Mouse (Mus musculus): ENCODE data around the gene Fam168a. TPM values are rescaled to one million over a fixed set of nuclear protein-coding genes. Genes with fewer than 3 reads are reported as not detected.

Fam168a gene
- polyA plus RNA-seq (2015; fragmentation: Nextera tagmentation; extraction: Ambion mirVana) = 80.0 and 85.9 TPM in 2 replicates

- Histone ChIP-seq H3K4me2 (peak within 1 kb of the TSS; percentile 86), H3K4me3 (peak within 1 kb of the TSS; percentile 88), H3K36me3 (ENCODE audit: poor library complexity, severe bottlenecking) (no peaks in the 10 kb centered on the region), H3K9ac (peak within 1 kb of the TSS; percentile 98), H3K27me3 (no peaks in the 10 kb centered on the region), H3K27ac (peak within 1 kb of the TSS; percentile 100), H3K4me1 (peaks cover 17% of the 10 kb centered on the region), H3K9me3 (replicated peaks) (no peaks in the 10 kb centered on the region)
- peak; percentile 99 for ATAC-seq
- WGBS = under 1% methylated on average over 25 of the region's 37 CpGs
Observed at GRCm38 (mm10) chr7:100706143-100706841, at the start of gene Fam168a. Fam168a (plus strand) TSS chr7:100706635.

- Histone ChIP-seq H3K4me3 (no peak overlapping the region), H3K36me3 (ENCODE audit: poor library complexity, severe bottlenecking) (no peaks in the 10 kb centered on the region), H3K27ac (no peak overlapping the region), H3K4me2 (no peak overlapping the region), H3K27me3 (no peaks in the 10 kb centered on the region), H3K9ac (no peak overlapping the region), H3K4me1 (peaks cover 23% of the 10 kb centered on the region), H3K9me3 (replicated peaks) (no peaks in the 10 kb centered on the region)
- ATAC-seq = no peak
- 58% methylated on average over 5 of the region's 5 CpGs for WGBS
Observed at GRCm38 (mm10) chr7:100656739-100657138, 49.7 kb upstream of the Fam168a start.

GRCm38 (mm10) chr7:100658093-100658578 lies 48.3 kb upstream of the Fam168a start:
- 29% methylated on average over 18 of the region's 18 CpGs for WGBS
- no peak for ATAC-seq
- Histone ChIP-seq H3K27me3 (no peaks in the 10 kb centered on the region), H3K4me2 (peak overlapping the region; percentile 40), H3K4me3 (no peak overlapping the region), H3K9me3 (replicated peaks) (no peaks in the 10 kb centered on the region), H3K36me3 (ENCODE audit: poor library complexity, severe bottlenecking) (no peaks in the 10 kb centered on the region), H3K9ac (no peak overlapping the region), H3K4me1 (peaks cover 22% of the 10 kb centered on the region), H3K27ac (no peak overlapping the region)

- Histone ChIP-seq H3K4me3 (no peak overlapping the region), H3K4me2 (no peak overlapping the region), H3K9ac (no peak overlapping the region), H3K27me3 (no peaks in the 10 kb centered on the region), H3K9me3 (replicated peaks) (no peaks in the 10 kb centered on the region), H3K27ac (no peak overlapping the region), H3K36me3 (ENCODE audit: poor library complexity, severe bottlenecking) (no peaks in the 10 kb centered on the region), H3K4me1 (peaks cover 11% of the 10 kb centered on the region)
- ATAC-seq = no peak
- WGBS = 90% methylated on average over 7 of the region's 7 CpGs
Observed at GRCm38 (mm10) chr7:100661264-100661663, 45.2 kb upstream of the Fam168a start.

GRCm38 (mm10) chr7:100662231-100662630 lies 44.2 kb upstream of the Fam168a start, which contains the start of gene Plekhb1:
Plekhb1 (minus strand) TSS chr7:100662414.
- no peak for ATAC-seq
- Histone ChIP-seq H3K27ac (no peak within 1 kb of the TSS), H3K27me3 (no peaks in the 10 kb centered on the region), H3K9ac (peak within 1 kb of the TSS; percentile 43), H3K36me3 (ENCODE audit: poor library complexity, severe bottlenecking) (no peaks in the 10 kb centered on the region), H3K4me2 (peak within 1 kb of the TSS; percentile 41), H3K4me1 (peaks cover 11% of the 10 kb centered on the region), H3K9me3 (replicated peaks) (no peaks in the 10 kb centered on the region), H3K4me3 (no peak within 1 kb of the TSS)
- 51% methylated on average over 8 of the region's 8 CpGs for WGBS

GRCm38 (mm10) chr7:100663190-100663589 lies 43.2 kb upstream of the Fam168a start:
- H3K4me2 ChIP-seq = peak overlapping the region; percentile 41
- H3K4me3 ChIP-seq = no peak overlapping the region
- no peak overlapping the region for H3K27ac ChIP-seq
- no peaks in the 10 kb centered on the region for H3K36me3 ChIP-seq (ENCODE audit: poor library complexity, severe bottlenecking)
- no peaks in the 10 kb centered on the region for H3K27me3 ChIP-seq
- H3K9ac ChIP-seq = peak overlapping the region; percentile 43
- WGBS = 2% methylated on average over 13 of the region's 13 CpGs
- ATAC-seq = peak; percentile 89
- H3K9me3 ChIP-seq (replicated peaks) = no peaks in the 10 kb centered on the region
- H3K4me1 ChIP-seq = peaks cover 9% of the 10 kb centered on the region

GRCm38 (mm10) chr7:100663729-100664304 lies 42.6 kb upstream of the Fam168a start:
- 0 out of 2 replicates have a peak, but pooled peaks have one; percentile 8 for ATAC-seq
- H3K9me3 ChIP-seq (replicated peaks) = no peaks in the 10 kb centered on the region
- peak overlapping the region; percentile 43; the same call in 1 of the 2 replicates for H3K9ac ChIP-seq
- H3K4me3 ChIP-seq = no peak overlapping the region
- H3K36me3 ChIP-seq (ENCODE audit: poor library complexity, severe bottlenecking) = no peaks in the 10 kb centered on the region
- no peak overlapping the region for H3K27ac ChIP-seq
- H3K4me1 ChIP-seq = peaks cover 5% of the 10 kb centered on the region
- WGBS = 68% methylated on average over 11 of the region's 11 CpGs
- H3K4me2 ChIP-seq = peak overlapping the region; percentile 41
- H3K27me3 ChIP-seq = no peaks in the 10 kb centered on the region

- no peaks in the 10 kb centered on the region for H3K36me3 ChIP-seq (ENCODE audit: poor library complexity, severe bottlenecking)
- WGBS = 86% methylated on average over 5 of the region's 5 CpGs
- no peak overlapping the region for H3K9ac ChIP-seq
- H3K27me3 ChIP-seq = no peaks in the 10 kb centered on the region
- no peak overlapping the region for H3K4me3 ChIP-seq
- H3K4me2 ChIP-seq = no peak overlapping the region
- no peaks in the 10 kb centered on the region for H3K9me3 ChIP-seq (replicated peaks)
- H3K4me1 ChIP-seq = no peaks in the 10 kb centered on the region
- no peak overlapping the region for H3K27ac ChIP-seq
- ATAC-seq = no peak
Observed at GRCm38 (mm10) chr7:100670646-100671045, 35.8 kb upstream of the Fam168a start.

- ATAC-seq = no peak
- no peak overlapping the region for H3K27ac ChIP-seq
- H3K4me2 ChIP-seq = no peak overlapping the region
Observed at GRCm38 (mm10) chr7:100673452-100673851, 33.0 kb upstream of the Fam168a start.

GRCm38 (mm10) chr7:100674941-100675340 lies 31.5 kb upstream of the Fam168a start:
- no peak for ATAC-seq
- H3K4me1 ChIP-seq = no peaks in the 10 kb centered on the region
- H3K27me3 ChIP-seq = no peaks in the 10 kb centered on the region
- WGBS = 96% methylated on average over 2 of the region's 2 CpGs
- no peaks in the 10 kb centered on the region for H3K36me3 ChIP-seq (ENCODE audit: poor library complexity, severe bottlenecking)
- H3K4me2 ChIP-seq = no peak overlapping the region
- no peak overlapping the region for H3K9ac ChIP-seq
- no peak overlapping the region for H3K27ac ChIP-seq
- no peaks in the 10 kb centered on the region for H3K9me3 ChIP-seq (replicated peaks)
- no peak overlapping the region for H3K4me3 ChIP-seq

More at GRCm38 (mm10) chr7:100673452-100673851, 33.0 kb upstream of the Fam168a start:
- Histone ChIP-seq H3K36me3 (ENCODE audit: poor library complexity, severe bottlenecking) (no peaks in the 10 kb centered on the region), H3K9ac (no peak overlapping the region), H3K4me1 (no peaks in the 10 kb centered on the region), H3K9me3 (replicated peaks) (no peaks in the 10 kb centered on the region), H3K27me3 (no peaks in the 10 kb centered on the region), H3K4me3 (no peak overlapping the region)
- 72% methylated on average over 7 of the region's 7 CpGs for WGBS

GRCm38 (mm10) chr7:100678052-100678451 lies 28.4 kb upstream of the Fam168a start:
- Histone ChIP-seq H3K4me2 (no peak overlapping the region), H3K4me1 (peaks cover under 1% of the 10 kb centered on the region; the same call in 1 of the 2 replicates), H3K27me3 (no peaks in the 10 kb centered on the region), H3K9ac (no peak overlapping the region), H3K36me3 (ENCODE audit: poor library complexity, severe bottlenecking) (no peaks in the 10 kb centered on the region), H3K9me3 (replicated peaks) (no peaks in the 10 kb centered on the region), H3K27ac (no peak overlapping the region), H3K4me3 (no peak overlapping the region)
- ATAC-seq = no peak
- WGBS = 90% methylated on average over 5 of the region's 5 CpGs
